Mouse (Mus musculus): ENCODE data around the gene Hist3h2a.

- no peak for TF ChIP-seq CTCF (IDR thresholded peaks at IDR 0.05; ENCODE audit: insufficient read depth, low read depth, low read length)
- TF ChIP-seq POLR2A (IDR thresholded peaks at IDR 0.05; ENCODE audit: insufficient read depth, low read depth, low read length): no peak
Measured at GRCm38 (mm10) chr11:58931576-58931975, 22.9 kb upstream of the Hist3h2a start.

All from olfactory bulb, adult 2 months (tissue).